Mouse (Mus musculus) forebrain, embryonic 15.5 days (tissue): Measurements from ENCODE around the gene Dscam. TPM values are rescaled to one million over a fixed set of nuclear protein-coding genes. Genes with fewer than 3 reads are reported as not detected.

Experiments used
- ATAC-seq: fragments of 200-750 bp; cut with Nextera tagmentation; replicated peaks from 2 replicates; pipeline ENCODE4 v1.8.0; 2017; ENCODE audit warnings: mild to moderate bottlenecking, moderate TSS enrichment, moderate library complexity
- H3K27ac ChIP-seq: fragments of 300-500 bp; sonication (generic); replicated peaks from 2 replicates; pipeline ENCODE4 v1.5.1; 2015; ENCODE audit warnings: mild to moderate bottlenecking, inconsistent platforms
- H3K27me3 ChIP-seq: fragments of 300-500 bp; sonication (generic); 2 replicates; pipeline ENCODE4 v1.6.1; 2015; ENCODE audit warnings: inconsistent platforms
- H3K36me3 ChIP-seq: fragments of 300-500 bp; sonication (generic); 2 replicates; pipeline ENCODE4 v1.6.1; 2015; ENCODE audit warnings: mild to moderate bottlenecking, inconsistent platforms
- H3K4me1 ChIP-seq: fragments of 300-500 bp; sonication (generic); 2 replicates; pipeline ENCODE4 v1.6.1; 2015; ENCODE audit warnings: inconsistent platforms
- H3K4me2 ChIP-seq: fragments of 300-500 bp; sonication (generic); replicated peaks from 2 replicates; pipeline ENCODE4 v1.6.1; 2015; ENCODE audit warnings: mild to moderate bottlenecking, inconsistent platforms
- H3K4me3 ChIP-seq: fragments of 300-500 bp; sonication (generic); 2 replicates; pipeline ENCODE4 v1.5.1; 2015; ENCODE audit warnings: mild to moderate bottlenecking, inconsistent platforms
- H3K9ac ChIP-seq: fragments of 300-500 bp; sonication (generic); replicated peaks from 2 replicates; pipeline ENCODE4 v1.6.1; 2015; ENCODE audit warnings: mild to moderate bottlenecking, inconsistent platforms
- H3K9me3 ChIP-seq: fragments of 300-500 bp; sonication (generic); 2 replicates; pipeline ENCODE4 v1.6.1; 2016; ENCODE audit warnings: inconsistent platforms
- WGBS: fragments of 180-500 bp; shearing (Covaris S2); methylation state at CpG from one replicate; pipeline ENCODE4 v1.1.7; 2015; ENCODE audit warnings: mixed read lengths; 5-methylcytosine and 5-hydroxymethylcytosine counted together
- polyA plus RNA-seq: library from polyadenylated mRNA; unstranded; fragments of >200 nt; fragmentation: Nextera tagmentation; extraction: Ambion mirVana; gene quantifications from 2 replicates; pipeline ENCODE4 v1.2.1, GENCODE M21; 2015

Dscam gene
- polyA plus RNA-seq, 1 experiment from 2014 or later, result 7.7 TPM

GRCm38 (mm10) chr16:97168030-97168429 is 2.5 kb downstream of the Dscam start:
- peak overlapping the region; percentile 15; the same call in 1 of the 2 replicates for H3K4me2 ChIP-seq
- H3K9ac ChIP-seq, result no peak overlapping the region
- no peak overlapping the region; the same call in 1 of the 2 replicates for H3K27ac ChIP-seq
- H3K27me3 ChIP-seq, result peaks cover 6% of the 10 kb centered on the region; the same call in 1 of the 2 replicates
- H3K4me3 ChIP-seq, result no peak overlapping the region
- no peaks in the 10 kb centered on the region for H3K36me3 ChIP-seq
- ATAC-seq, result no peak
- peaks cover 55% of the 10 kb centered on the region for H3K4me1 ChIP-seq
- WGBS, result 93% methylated on average over 1 of the region's 1 CpGs
- H3K9me3 ChIP-seq, result no peaks in the 10 kb centered on the region

GRCm38 (mm10) chr16:97166166-97166565 is 4.4 kb downstream of the Dscam start:
- 20% methylated on average over 2 of the region's 2 CpGs for WGBS
- H3K27me3 ChIP-seq, result peaks cover 3% of the 10 kb centered on the region; the same call in 1 of the 2 replicates
- no peaks in the 10 kb centered on the region for H3K36me3 ChIP-seq
- peak overlapping the region; percentile 42 for H3K4me3 ChIP-seq
- peak overlapping the region; percentile 86 for H3K4me2 ChIP-seq
- no peak for ATAC-seq
- peaks cover 48% of the 10 kb centered on the region for H3K4me1 ChIP-seq
- peak overlapping the region; percentile 51; the same call in 1 of the 2 replicates for H3K27ac ChIP-seq
- peak overlapping the region; percentile 57 for H3K9ac ChIP-seq
- no peaks in the 10 kb centered on the region for H3K9me3 ChIP-seq

- Histone ChIP-seq H3K4me3 (peak overlapping the region; percentile 42), H3K36me3 (no peaks in the 10 kb centered on the region), H3K27ac (peak overlapping the region; percentile 51), H3K27me3 (peaks cover 3% of the 10 kb centered on the region; the same call in 1 of the 2 replicates), H3K9ac (peak overlapping the region; percentile 57), H3K9me3 (no peaks in the 10 kb centered on the region), H3K4me2 (peak overlapping the region; percentile 86), H3K4me1 (peaks cover 43% of the 10 kb centered on the region)
- under 1% methylated on average over 21 of the region's 21 CpGs for WGBS
- ATAC-seq, result peak; percentile 82
Observed at GRCm38 (mm10) chr16:97165444-97166121, 5.0 kb downstream of the Dscam start.

GRCm38 (mm10) chr16:97158279-97158678 is 12.3 kb downstream of the Dscam start:
- Histone ChIP-seq H3K4me2 (no peak overlapping the region), H3K27me3 (no peaks in the 10 kb centered on the region), H3K9ac (no peak overlapping the region), H3K4me3 (no peak overlapping the region), H3K27ac (no peak overlapping the region), H3K4me1 (0 out of 2 replicates have a peak, but pooled peaks cover 4% of the 10 kb centered on the region), H3K36me3 (no peaks in the 10 kb centered on the region), H3K9me3 (no peaks in the 10 kb centered on the region)
- ATAC-seq, result no peak
- 30% methylated on average over 4 of the region's 4 CpGs for WGBS

GRCm38 (mm10) chr16:97144544-97145194 is 25.9 kb downstream of the Dscam start:
- Histone ChIP-seq H3K9ac (no peak overlapping the region), H3K4me3 (peak overlapping the region; percentile 14), H3K4me2 (peak overlapping the region; percentile 40), H3K36me3 (no peaks in the 10 kb centered on the region), H3K27me3 (no peaks in the 10 kb centered on the region), H3K9me3 (no peaks in the 10 kb centered on the region), H3K27ac (peak overlapping the region; percentile 84), H3K4me1 (peaks cover 20% of the 10 kb centered on the region)
- 15% methylated on average over 12 of the region's 12 CpGs for WGBS
- ATAC-seq, result peak; percentile 83

- H3K4me2 ChIP-seq, result no peak overlapping the region
- H3K27me3 ChIP-seq, result no peaks in the 10 kb centered on the region
- H3K9ac ChIP-seq, result no peak overlapping the region
- peaks cover 20% of the 10 kb centered on the region for H3K4me1 ChIP-seq
- no peaks in the 10 kb centered on the region for H3K36me3 ChIP-seq
- H3K9me3 ChIP-seq, result no peaks in the 10 kb centered on the region
- no peak overlapping the region for H3K4me3 ChIP-seq
- ATAC-seq, result no peak
- 0 out of 2 replicates have a peak overlapping the region, but pooled peaks have one; percentile 8 for H3K27ac ChIP-seq
- 57% methylated on average over 1 of the region's 1 CpGs for WGBS
Observed at GRCm38 (mm10) chr16:97141943-97142342, 28.6 kb downstream of the Dscam start.

- ATAC-seq, result 0 out of 2 replicates have a peak, but pooled peaks have one; percentile 19
- Histone ChIP-seq H3K27me3 (no peaks in the 10 kb centered on the region), H3K4me3 (no peak overlapping the region), H3K4me1 (peaks cover 6% of the 10 kb centered on the region), H3K4me2 (no peak overlapping the region), H3K9ac (no peak overlapping the region), H3K27ac (peak overlapping the region; percentile 73), H3K36me3 (no peaks in the 10 kb centered on the region), H3K9me3 (no peaks in the 10 kb centered on the region)
- 56% methylated on average over 10 of the region's 10 CpGs for WGBS
Observed at GRCm38 (mm10) chr16:97135003-97135827, 35.3 kb downstream of the Dscam start.

- Histone ChIP-seq H3K36me3 (no peaks in the 10 kb centered on the region), H3K4me3 (no peak overlapping the region), H3K9ac (no peak overlapping the region), H3K4me2 (no peak overlapping the region), H3K27me3 (no peaks in the 10 kb centered on the region), H3K9me3 (no peaks in the 10 kb centered on the region), H3K27ac (no peak overlapping the region), H3K4me1 (no peaks in the 10 kb centered on the region)
- 57% methylated on average over 2 of the region's 2 CpGs for WGBS
- no peak for ATAC-seq
Observed at GRCm38 (mm10) chr16:97127296-97127695, 43.3 kb downstream of the Dscam start.

- H3K9ac ChIP-seq, result no peak overlapping the region
- no peaks in the 10 kb centered on the region for H3K36me3 ChIP-seq
- H3K4me2 ChIP-seq, result no peak overlapping the region
- 76% methylated on average over 4 of the region's 4 CpGs for WGBS
- H3K9me3 ChIP-seq, result no peaks in the 10 kb centered on the region
- no peaks in the 10 kb centered on the region for H3K27me3 ChIP-seq
- no peak overlapping the region for H3K4me3 ChIP-seq
- H3K27ac ChIP-seq, result no peak overlapping the region
- no peak for ATAC-seq
- H3K4me1 ChIP-seq, result no peaks in the 10 kb centered on the region
Observed at GRCm38 (mm10) chr16:97110028-97110427, 60.5 kb downstream of the Dscam start.

GRCm38 (mm10) chr16:97105266-97105665 is 65.3 kb downstream of the Dscam start:
- Histone ChIP-seq H3K4me3 (no peak overlapping the region), H3K9me3 (no peaks in the 10 kb centered on the region), H3K27me3 (no peaks in the 10 kb centered on the region), H3K4me1 (peaks cover 2% of the 10 kb centered on the region), H3K9ac (no peak overlapping the region), H3K27ac (no peak overlapping the region), H3K36me3 (no peaks in the 10 kb centered on the region), H3K4me2 (no peak overlapping the region)
- 79% methylated on average over 2 of the region's 2 CpGs for WGBS
- no peak for ATAC-seq

GRCm38 (mm10) chr16:97103046-97103445 is 67.5 kb downstream of the Dscam start:
- Histone ChIP-seq H3K27ac (no peak overlapping the region), H3K4me3 (no peak overlapping the region), H3K9me3 (no peaks in the 10 kb centered on the region), H3K4me2 (no peak overlapping the region), H3K27me3 (no peaks in the 10 kb centered on the region), H3K9ac (no peak overlapping the region), H3K4me1 (peaks cover 21% of the 10 kb centered on the region), H3K36me3 (no peaks in the 10 kb centered on the region)
- ATAC-seq, result no peak
- 83% methylated on average over 2 of the region's 2 CpGs for WGBS

GRCm38 (mm10) chr16:97100091-97100490 is 70.5 kb downstream of the Dscam start:
- Histone ChIP-seq H3K27ac (no peak overlapping the region), H3K4me2 (no peak overlapping the region), H3K27me3 (no peaks in the 10 kb centered on the region), H3K9ac (no peak overlapping the region), H3K36me3 (no peaks in the 10 kb centered on the region), H3K9me3 (no peaks in the 10 kb centered on the region), H3K4me3 (no peak overlapping the region), H3K4me1 (peaks cover 25% of the 10 kb centered on the region)
- ATAC-seq, result no peak
- 14% methylated on average over 2 of the region's 2 CpGs for WGBS
